Mouse (Mus musculus): ENCODE measurements at regions not wholly inside any gene's neighbourhood (a gene's known extent, or its start where the extent isn't known, plus 50 kb on each side); places are given as distances from the start of the nearest gene placed in this dataset.
"Not testable (repeated sequence)": the region's sequence is repeated elsewhere in the genome, so short reads cannot be mapped to it uniquely, and the experiment has no call there.

DNA sequence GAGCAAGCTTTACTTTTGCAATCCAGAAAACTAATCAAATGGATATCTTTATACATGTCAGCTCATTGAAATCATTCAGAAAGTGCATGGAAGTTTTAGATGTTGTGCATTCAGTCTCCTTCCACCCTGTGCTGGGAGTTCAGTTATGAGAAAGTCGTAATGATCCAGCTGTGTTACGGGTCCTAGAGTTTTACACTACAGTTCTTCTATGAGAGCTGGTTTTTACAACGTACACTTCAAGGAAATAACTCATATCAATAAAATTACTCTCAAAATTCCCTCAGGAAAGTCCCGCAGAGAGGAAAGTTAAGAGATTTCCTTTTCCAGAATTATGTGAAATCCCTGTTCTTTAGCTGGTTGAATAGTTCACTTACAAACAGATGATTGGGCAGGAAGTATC, 418.1 kb upstream of the Slc10a2 start:
- no peak for DNase-seq (ENCODE audit: low read depth, low spot score)

DNA sequence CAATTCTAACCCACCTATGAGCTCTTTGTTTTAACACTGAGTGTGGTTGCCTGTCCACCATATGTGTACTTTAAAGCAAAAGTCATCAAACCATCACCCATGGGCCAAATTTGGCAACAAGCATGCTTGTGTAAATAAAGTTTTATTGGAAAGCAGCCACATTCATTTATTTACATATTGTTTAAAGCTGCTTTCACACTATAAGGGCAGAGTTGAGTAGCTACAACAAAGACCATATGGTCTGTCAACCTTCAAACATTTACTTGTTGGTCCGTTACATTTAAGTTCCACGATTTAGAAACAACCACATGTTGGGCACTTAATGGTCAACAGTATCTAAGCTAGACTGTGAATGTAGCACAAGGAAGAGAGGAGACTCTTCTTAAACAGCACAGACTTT, 390.7 kb upstream of the Slc10a2 start:
- no peak for DNase-seq (ENCODE audit: low read depth, low spot score)

DNA sequence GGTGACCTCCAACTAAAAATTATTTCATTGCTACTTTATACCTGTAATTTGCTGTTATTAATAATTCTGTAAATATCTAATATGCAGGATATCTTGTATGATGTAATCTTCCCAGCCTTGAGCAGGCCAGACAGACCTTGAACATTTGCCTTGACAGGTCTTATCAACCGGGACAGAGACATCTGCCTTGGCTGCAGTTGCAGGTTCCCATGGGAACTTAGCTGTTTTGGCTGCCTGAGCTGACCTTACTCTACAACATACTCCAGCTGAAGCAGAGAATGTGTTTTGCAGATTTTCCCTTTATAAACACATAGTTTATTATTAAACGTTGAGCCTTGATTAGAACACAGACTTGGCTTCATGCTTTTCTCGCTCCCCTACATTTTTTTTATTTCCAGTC, 385.3 kb upstream of the Slc10a2 start:
- DNase-seq (ENCODE audit: low read depth, low spot score): no peak

DNA sequence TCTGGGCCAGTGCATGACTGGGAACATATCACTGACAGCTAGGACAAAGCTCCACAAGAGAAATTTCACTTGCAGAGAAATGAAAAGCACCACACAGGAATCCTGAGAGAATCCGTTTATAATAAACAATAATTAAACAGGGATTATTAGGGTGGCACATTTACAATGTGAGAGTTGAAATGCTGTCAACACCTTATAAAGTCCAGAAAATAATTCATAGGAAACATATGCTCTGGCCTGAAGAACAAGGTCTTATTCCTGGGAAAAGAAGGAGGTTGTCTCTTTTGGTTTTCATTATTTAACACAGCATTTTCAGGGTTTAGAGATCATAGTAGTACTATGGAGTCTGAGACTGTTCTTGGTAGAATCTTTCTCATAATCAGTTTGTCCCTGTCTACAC, 377.8 kb upstream of the Slc10a2 start:
- DNase-seq (ENCODE audit: low read depth, low spot score): no peak

DNA sequence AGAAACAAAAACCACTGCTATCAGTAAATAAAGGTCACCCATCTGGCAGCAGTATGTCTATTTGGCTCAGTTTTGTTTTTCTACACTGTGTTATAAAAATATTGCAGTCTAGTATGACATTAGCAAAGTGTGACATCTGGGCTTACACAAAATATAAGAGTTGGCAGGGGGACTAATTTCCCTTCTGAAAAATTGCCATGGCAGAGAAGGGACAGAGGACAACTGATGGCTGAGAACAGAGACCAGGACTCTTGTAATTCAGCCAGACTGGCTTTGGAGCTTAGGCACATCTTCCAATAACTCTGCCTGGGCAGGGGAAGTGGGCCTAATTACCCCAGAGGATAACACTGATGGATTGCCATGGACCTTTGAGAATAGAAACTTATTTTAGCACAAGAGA, 367.8 kb upstream of the Slc10a2 start:
- DNase-seq (ENCODE audit: low read depth, low spot score): peak; percentile 26

DNA sequence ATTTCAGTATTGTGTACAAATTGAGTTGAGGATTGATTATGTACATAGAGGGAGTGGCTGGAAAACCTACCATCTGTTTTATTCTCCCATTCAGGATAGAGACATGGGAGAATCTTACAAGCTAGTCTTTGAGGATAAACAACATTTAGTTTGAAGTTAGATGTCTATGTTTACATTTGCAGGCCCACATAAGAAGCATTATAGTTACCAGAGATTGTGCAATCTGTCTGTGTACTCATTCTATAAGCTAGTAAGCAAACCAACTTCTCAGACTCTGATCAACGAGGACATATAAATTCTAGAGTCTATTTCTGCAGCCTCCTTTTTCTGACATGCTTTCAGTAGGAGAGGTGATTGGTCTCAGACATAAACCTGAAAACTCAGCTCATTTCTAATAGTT, 367.4 kb upstream of the Slc10a2 start:
- DNase-seq (ENCODE audit: low read depth, low spot score): no peak

DNA sequence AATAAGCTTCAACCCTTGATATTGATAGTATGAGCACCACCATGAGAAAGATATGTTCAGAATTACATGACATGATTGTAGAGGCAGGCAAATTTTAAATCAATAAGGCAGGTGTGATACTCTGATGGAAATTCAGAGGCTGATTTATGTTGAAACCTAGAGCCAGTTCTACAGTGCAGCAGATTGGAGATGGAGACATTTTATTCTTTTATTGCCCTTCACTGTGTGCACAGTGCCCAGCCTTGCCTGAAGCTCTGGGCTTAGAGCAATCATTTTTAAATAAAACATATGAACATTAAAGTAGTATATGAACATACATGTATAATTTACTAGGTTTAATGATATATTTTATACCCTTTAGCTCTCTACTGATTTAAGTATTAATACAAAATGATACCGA, 352.5 kb upstream of the Slc10a2 start:
- DNase-seq (ENCODE audit: low read depth, low spot score): no peak

DNA sequence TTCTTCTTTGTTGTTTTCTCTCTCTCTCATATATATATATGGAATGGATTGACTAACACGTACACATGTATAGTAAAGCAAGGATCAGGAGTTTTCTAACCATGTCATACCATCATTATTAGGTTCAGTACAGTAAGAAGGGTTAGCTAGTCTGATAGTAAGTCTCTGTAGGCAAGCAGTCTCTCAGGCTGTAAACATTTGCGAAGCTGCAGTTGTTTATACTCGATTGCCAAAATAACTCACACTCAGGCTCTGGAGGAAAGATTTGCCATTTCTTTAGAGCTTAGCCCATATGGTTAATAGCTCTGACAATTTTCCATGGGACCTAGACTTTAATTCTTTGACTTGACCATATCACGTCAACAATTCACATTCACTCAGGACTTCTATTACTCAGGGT, 348.3 kb upstream of the Slc10a2 start:
- DNase-seq (ENCODE audit: low read depth, low spot score): no peak

DNA sequence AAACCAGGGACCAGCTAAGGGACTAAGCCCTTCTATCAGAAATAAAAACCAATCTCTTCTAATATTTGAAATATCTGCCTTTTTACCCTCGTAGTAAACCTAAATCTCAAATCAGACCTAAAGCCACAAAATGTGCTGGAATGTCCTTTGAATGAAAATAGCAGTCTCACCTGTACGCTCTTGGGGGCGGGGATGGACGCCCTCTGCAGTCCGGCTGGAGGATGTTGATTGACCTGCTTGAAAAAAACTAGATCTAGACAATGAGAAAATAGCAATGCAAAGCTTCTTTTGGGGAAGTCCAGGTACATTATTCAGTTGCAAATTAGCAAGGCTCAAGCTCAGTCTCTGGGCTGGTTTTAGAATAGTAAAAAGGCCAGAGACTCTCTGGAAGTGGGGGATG, 337.1 kb upstream of the Slc10a2 start:
- DNase-seq (ENCODE audit: low read depth, low spot score): not testable (repeated sequence)

DNA sequence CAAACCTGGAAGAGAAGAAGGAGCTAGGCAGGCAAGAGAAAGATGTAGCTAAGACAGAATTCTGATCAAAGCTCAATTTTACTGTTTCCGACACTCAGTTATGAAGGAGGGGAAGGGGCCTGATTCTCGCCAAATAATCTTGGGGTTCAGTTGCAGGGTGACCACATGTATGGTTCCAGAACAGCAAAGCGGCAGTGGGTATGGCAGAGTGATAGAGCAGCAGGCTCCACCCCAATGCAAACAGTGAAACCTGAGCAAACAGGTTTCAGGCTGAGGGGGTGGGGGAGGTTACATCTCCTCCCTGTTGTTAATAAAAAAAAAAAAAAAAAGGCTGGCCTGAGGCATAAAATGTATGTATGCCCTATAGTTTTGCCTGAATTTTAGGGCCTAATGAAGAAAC, 335.3 kb upstream of the Slc10a2 start:
- not testable (repeated sequence) for DNase-seq (ENCODE audit: low read depth, low spot score)

DNA sequence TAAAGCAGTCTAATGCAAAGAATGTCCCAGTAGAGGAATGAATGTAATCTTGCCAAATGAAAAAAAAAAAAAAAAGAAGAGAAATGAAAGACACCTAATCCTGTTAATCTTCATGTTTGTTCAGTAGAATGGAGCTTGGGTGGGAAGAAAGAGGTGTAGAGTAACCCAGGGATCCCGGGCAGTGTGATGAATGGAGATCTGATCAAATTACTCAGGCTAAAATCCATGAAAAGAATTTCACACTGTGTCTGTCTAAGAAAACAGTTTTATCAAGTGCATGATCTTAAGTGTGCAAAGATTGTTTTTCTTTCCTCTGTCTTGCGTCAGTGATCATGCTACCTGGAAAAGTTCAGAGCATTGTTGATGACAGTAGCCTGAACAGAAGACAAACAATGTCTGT, 333.9 kb upstream of the Slc10a2 start:
- no peak for DNase-seq (ENCODE audit: low read depth, low spot score)

DNA sequence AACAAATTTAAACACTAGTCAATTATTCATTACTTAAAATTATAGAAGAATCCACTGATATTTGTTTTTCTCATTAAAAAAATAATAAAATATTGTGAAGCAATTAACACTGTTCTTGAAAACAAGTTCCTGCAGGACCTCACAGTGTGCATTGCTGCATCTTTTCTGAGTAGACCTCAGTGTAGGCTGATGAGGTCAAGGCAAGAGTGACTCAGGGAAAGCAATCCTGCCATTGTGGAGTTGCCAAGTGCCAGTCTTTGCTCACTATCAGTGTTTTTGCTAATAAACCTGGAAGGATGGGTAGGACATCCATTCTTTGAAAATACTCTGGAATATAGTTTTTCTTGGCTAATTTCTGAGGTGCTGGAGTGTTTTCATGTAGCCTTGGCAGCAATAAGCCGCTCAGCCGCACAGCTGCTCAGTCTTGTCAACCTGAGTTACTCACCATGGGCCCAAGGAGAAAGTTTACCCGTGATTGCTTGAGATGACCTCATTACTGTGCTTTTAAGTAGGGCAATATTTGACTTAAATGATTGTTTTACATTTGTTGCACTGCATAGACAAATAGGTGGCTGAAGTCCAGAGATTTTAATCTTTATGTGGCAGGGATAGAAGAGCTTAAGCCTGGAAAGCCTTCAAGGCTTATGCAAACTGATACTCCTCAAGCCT, 323.3 kb upstream of the Slc10a2 start:
- no peak for DNase-seq (ENCODE audit: low read depth, low spot score)

DNA sequence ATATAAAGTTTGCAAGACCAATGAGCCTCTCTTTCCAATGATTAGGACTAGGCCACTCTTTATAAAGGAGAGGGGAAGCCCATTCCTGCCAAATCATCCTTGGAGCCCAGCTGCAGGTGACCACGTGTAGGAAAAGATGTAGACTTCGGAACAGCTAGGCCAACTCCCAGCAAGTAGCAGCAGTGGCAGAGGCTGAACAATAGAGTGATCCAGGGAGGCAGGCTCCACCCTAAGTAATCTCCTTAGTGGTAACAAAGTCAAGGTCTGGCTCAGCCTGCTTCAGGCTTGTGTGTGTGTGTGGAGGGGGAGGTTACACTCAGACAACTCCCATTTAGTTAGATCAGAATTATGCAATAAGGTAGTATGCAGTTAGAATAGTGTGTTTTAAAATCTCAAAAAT, 311.7 kb upstream of the Slc10a2 start:
- not testable (repeated sequence) for DNase-seq (ENCODE audit: low read depth, low spot score)

DNA sequence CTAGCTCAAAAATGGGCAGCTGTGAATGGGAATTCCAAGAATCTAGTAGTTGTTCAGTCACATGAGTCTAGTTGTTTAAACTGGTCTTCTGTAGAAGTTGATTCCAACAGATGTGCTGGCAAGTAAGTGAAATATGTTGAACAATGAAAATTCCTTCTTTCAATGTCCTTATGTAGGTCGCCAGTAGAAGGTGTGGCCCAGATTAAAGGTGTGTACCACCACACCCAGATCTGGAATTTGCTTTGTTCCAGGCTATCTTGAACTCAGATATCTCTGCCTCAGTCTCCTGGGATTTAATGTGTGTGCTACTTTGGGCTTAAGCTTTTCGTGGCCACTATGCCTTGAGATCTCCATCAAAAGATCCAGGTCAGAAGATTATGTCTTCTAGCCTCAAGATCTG, 279.7 kb upstream of the Slc10a2 start:
- DNase-seq (ENCODE audit: low read depth, low spot score): no peak

DNA sequence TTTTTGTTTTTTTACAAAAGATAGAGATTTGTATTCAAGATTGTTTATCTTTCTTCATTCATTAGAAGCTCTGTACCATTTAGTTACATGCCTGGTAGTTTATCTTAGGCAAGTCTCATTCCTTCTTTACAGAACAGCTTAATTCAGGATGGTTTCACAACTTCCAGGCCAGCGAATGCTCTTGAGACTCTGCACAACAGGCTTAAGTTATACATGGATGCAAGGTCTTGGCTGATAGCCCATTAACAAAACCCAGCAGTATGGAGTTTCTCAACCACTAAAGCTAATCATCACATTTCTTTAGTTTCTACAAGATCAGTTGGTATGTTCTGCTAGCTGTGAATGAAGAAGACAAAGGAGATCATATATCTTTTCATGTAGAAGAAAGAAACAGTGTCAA, 272.9 kb upstream of the Slc10a2 start:
- DNase-seq (ENCODE audit: low read depth, low spot score): no peak

DNA sequence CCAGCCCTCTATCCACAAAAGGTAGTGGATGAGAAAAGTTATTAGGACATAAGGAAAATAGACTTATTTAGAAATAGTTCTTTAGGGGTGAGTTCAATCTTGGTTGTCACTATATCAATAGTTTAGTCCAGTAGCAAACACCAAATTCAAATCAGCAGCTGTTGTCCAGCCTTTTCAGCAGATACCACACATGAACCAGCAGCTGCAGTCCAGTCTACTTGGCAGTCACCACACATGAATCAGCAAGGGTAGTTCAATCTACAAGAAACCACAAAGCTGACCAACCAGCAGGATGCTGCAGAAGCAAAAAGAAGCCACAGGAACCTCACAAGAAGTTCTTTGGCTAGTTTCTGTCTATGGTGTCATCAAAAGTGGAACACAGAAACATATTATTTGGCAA, 234.8 kb upstream of the Slc10a2 start:
- no peak for DNase-seq (ENCODE audit: low read depth, low spot score)

DNA sequence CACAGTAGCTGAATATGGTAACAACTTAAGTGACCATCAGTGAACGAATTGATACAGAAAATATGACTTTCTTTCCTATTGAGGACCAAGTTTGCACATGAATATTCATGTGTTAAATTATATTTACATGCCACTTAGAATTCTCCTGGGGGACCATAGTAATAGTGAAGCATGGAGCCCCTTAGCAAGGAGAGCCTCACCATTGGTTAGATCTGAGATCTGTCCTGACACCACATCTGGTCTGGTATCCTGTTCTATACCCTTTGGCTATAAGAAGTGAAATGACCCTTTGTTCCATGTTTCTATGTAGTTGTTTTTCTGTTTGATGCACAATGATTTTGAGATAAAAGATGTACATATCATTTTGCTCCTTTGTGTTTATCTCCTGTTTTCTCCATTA, 209.4 kb upstream of the Slc10a2 start:
- DNase-seq (ENCODE audit: low read depth, low spot score): no peak

DNA sequence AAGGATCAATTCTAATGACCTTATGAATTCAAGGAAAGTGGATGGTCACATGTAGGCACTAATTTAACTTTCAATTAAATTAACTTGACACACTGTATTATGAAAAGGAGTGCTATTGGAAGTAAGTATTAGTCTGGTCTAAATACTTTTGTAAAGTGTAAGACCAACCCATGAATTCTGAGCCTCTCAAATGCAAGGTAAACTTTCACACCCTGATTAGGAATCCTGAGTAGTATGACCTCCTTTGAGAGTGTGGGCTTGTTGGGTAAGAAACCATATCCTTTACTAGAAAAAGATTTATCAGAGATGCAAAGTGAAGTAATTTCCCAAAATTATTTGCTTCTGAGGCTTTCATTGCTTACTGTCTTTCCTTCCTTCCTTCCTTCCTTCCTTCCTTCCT, 194.8 kb upstream of the Slc10a2 start:
- DNase-seq (ENCODE audit: low read depth, low spot score): no peak

DNA sequence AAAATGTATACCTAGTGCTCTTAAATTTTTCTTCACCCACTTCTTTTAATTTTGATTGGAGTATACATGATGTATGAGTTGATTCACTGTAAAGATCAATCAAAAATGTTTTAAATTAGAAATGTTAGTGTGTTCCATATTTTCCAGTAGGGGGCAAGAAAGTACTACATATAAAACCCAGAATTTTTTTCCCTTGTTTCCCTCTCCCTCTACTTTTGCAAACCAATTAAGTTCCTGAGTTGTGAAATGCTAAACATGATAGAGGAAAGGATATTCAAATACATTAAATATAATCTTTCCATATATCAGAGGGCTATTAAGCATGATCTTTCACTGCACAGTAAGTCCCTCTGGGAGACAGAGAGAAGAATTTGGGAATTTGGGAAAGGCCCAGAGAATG, 192.0 kb upstream of the Slc10a2 start:
- peak; percentile 23 for DNase-seq (ENCODE audit: low read depth, low spot score)

DNA sequence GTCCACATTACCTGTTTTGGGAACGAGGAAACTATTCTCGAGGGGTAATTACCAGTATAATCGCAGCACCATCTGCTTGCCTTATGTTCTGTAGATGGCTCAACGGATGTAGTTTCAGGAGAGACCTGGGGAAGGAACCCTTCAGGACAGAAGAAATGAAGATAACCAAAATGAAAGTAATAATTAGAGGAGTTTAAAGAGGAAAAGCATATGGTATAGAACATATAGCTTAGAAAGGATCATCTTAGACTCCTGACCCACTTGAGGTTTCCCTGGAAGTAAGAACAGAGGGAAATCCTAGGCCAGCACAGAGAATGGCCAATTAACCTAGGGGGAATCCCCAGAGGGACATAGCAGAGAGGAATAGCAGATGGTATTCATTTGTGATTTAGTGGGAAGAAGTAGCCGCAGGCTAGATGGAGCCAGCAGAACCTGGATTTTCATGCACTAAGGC, 180.6 kb upstream of the Slc10a2 start:
- DNase-seq (ENCODE audit: low read depth, low spot score): peak; percentile 86

DNA sequence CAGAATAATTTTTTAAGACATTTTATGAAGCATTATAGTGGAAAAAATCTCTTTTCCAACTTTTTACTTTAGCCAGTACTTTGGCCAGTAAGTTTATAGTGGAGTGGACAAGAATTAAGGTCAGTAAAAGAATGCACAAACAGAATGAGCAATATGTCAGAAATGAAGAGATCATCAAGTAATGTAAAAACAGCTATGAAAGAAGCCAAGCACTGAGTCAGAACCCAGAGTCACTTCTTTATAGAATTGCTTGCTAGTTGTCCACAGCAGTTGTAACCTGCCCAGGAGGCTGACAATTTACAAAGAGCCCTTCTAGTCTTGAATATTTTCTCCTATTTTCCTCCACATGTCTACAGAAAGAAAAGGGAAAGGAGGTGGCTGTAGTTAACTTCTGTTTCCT, 178.6 kb upstream of the Slc10a2 start:
- DNase-seq (ENCODE audit: low read depth, low spot score): no peak

DNA sequence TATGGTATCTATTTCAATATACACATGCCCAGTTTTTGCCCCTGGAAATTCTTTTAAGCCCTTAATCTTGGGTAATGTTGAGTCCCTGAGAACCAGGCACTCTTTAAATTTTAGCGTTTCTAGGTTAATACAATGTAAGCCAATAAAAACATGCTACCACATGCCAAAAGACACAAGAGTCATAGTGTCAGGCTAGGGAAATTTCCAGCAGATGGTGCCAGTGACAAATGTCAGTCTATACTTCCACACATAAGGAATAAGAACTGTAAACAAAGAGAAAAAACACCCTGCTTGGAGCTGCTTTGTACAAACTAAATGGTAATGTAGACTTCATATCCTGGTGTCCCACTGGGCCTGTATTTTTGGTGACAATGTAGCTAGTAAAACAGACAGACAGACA, 157.2 kb upstream of the Slc10a2 start:
- DNase-seq (ENCODE audit: low read depth, low spot score): peak; percentile 5

DNA sequence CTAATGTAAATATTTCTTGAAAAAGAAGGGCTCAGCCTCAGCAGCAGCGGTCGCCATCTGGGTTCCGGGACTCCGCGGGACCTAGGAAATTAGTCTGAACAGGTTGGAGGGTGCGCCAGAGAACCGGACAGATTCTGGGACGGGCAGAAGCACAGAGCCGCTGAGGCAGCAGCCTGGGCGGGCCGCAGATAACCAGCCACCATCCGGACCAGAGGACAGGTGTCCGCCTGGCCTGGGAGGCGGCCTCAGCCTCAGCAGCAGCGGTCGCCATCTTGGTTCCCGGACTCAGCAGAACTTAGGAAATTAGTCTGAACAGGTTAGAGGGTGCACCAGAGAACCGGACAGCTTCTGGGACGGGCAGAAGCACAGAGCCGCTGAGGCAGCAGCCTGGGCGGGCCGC, 136.7 kb upstream of the Slc10a2 start:
- not testable (repeated sequence) for DNase-seq (ENCODE audit: low read depth, low spot score)
